Mouse (Mus musculus): ENCODE data around the gene Plekhg4.

The Plekhg4 gene

DNA sequence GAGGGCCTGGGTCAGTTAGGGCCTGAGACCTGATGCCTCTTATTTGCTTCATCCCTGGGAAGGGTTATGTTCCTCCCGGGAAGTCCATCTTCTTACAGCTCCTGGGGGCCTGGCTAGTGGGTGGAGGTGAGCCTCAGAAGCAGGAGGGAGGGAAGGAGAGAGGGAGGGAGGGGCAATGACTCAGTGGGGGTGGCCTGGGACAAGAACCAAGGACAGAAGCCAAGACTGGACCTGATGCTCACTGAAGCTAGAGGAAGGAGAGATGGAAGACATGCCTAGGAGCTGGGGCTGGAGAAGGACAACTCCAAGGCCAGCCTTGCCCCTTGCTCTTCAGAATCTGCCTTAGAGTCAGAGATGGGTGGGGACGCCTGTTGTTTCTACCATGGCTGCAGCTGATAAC lies at the start of gene Plekhg4:
Plekhg4 (plus strand) TSS at position 243 of the 400 bp plus-strand sequence.
- DNase-seq (ENCODE audit: low spot score in 2 of 2) = no peak

DNA sequence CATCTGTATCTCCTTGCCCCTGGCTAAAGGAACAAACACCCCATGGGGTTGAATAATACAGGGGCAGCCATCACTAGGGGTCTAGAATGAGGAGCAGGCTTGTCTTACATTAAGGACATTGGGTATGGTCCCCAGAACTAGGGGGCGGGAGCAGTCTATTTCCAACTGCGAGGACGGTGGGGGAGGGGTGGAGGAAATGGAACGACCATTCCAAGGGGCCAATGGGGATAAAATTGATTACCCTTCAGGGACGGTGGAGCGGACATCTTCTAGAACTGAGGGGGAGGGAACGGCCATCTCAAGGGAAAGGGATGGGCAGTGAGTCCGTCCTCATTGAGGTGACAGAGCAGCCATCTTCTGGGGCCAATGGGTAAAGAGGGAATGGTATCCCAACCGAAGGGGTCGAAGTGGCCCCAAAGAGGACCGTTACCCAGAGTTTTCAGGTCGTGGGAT lies 47.4 kb upstream of the Plekhg4 start:
- no peak for DNase-seq (ENCODE audit: low spot score in 2 of 2)

DNA sequence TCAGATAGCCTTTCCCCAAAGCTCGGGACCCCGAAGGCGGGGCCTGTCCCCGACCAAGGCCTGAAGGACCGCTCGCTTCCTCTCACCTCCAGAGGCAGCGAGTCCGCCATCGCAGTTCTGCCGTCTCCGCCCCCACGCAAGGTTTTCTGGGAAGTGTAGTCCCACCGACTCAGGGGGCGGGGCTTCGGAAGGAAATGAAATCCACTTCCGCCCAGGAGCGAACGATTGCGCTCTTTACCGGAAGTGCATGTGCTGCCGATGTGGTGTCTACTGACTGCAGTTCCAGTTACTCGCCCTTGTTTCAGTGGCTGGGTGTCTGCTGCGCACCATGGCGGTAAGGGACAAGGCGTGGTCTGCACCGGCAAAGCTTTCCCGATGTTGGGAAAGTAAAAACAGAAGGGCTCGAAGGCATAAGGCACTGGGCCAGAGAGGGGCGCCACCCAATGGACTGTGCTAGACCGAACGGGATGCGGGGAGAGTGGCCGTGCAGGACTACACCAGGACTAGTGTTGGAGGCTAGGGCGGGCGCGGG lies 46.9 kb upstream of the Plekhg4 start, which contains the start of the genes Lrrc29 and Tmem208:
Lrrc29 (minus strand) TSS at position 138 of the 532 bp plus-strand sequence.
Tmem208 (plus strand) TSS at position 214 of the 532 bp plus-strand sequence.
- DNase-seq (ENCODE audit: low spot score in 2 of 2) = peak; percentile 91 to 96

DNA sequence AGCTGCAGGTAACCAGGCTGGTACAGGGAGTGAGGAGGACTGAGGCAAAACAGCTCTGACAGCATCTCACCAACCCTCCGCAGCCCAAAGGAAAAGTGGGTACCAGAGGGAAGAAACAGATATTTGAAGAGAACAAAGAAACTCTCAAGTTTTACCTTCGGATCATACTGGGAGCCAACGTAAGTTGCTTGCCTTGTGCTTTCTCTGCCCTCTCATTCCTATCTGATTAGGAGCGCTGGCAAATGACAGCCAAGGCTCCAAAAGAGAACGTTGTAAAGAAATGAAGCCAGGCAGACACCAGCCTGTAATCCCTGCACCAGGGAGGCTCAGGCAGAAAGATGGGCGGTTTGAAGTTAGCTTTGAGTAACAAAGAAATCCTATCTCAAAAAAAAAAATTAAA lies 46.1 kb upstream of the Plekhg4 start:
- DNase-seq (ENCODE audit: low spot score in 2 of 2) = no peak

DNA sequence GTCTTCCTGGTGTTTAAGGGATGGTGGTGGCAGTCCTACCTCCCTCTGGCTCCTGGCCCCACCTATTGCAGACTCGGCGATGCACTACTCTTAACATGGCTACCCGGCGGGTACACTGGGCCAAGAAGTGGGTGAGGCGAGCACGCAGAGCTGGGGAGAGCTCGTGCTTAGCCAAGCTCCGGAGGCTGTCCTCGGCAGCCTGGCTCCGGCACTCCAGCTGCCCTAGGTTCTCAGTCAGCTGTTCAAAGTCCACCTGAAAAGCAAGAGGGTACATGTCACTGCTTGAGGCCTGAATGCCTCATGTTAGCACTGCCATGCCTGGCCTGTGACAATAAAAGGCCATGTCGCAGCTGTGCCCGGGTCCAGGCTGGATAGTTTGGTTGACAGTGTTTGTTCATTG lies 42.7 kb upstream of the Plekhg4 start:
- no peak for DNase-seq (ENCODE audit: low spot score in 2 of 2)

DNA sequence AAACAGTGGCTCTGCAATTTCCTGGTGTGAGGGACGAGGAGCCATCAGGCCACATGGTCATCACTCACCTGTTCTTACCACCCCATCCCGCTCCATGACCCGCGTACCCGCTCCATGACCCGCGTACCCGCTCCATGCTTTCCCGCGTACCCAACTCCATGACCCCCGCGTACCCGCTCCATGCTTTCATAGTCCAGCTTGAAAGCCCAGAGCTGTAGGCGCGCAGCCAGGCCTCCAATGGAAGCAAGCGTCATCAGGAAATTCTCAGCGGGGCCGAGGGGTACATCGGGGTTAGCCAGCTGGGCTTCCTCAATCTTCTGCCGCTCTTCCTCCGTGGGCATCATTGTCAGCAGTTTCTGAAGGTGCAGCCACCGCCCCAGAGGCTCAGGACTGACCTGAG lies 41.6 kb upstream of the Plekhg4 start:
- no peak for DNase-seq (ENCODE audit: low spot score in 2 of 2)

DNA sequence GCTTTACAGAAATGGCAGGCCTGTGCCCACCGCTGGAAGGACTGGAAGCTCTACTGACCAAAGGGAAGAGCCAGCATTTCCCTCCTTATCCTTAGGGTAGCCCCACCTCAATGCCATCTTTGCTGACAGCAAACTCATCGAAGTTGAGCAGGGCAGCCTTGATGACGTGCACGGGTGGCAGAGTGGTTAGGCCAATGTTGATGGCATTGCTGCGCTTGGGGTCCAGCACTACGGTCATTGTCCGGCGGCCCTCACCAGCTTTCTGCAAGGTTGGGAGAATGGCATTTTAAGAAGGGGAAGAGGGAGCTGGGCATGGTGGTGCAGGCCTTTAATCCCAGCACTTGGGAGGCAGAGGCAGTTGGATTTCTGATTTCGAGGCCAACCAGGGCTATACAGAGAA lies 41.1 kb upstream of the Plekhg4 start:
- DNase-seq (ENCODE audit: low spot score in 2 of 2) = no peak

DNA sequence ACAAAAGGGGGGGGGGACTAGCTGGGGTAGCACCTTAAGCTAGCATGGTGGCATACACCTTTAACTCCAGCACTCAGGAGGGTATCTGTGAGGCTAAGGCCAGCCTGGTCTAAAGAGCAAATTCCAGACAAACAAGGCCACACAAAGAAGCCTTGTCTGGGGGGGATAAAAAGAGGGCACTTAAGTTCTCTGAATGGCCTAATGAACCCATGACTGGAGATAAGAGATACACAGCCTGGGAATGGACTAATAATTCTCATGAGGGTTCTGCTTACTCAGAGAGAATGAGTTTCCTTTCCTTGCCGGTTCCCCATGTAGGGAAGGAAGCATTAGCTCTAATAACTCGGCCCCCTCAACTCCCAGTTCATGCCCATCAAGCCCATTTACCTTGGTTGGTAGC lies 40.6 kb upstream of the Plekhg4 start:
- no peak for DNase-seq (ENCODE audit: low spot score in 2 of 2)

DNA sequence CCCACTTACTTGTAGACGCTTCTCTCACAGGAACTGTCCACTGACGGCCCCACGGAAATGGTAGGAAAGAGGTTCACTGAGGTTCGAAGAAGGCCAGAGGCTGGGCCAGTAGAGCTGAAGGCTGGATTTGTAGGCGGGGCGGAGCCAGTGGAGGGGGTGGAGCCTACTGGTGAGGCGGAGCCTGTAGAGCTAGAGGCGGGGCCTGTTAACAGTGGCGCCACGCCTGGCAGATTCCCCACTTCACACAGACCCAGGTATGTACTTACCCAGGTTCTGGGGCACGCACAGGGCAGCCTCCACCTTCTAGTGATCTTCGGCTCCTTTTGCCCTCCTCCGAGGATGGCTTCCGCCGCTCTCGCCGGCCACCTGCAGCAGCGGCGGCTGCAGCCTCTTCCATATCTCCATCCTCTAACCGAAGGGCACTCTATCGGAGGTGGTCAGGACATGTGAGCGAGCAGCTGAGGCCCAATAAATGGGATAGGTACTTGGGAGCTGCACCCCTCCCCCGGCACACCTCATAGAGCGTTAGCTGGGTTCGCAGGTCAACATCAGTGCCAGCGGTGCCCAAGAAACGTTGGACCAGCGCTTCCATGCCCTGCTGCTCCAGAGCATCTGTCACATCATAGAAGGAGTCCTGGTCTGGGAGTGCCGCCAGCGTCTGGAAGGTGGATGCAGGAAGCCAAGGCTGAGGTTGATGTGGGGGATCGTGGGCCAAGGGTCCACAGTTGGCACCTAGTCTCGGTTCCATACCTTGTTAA lies 36.5 kb upstream of the Plekhg4 start:
- no peak for DNase-seq (ENCODE audit: low spot score in 2 of 2)

DNA sequence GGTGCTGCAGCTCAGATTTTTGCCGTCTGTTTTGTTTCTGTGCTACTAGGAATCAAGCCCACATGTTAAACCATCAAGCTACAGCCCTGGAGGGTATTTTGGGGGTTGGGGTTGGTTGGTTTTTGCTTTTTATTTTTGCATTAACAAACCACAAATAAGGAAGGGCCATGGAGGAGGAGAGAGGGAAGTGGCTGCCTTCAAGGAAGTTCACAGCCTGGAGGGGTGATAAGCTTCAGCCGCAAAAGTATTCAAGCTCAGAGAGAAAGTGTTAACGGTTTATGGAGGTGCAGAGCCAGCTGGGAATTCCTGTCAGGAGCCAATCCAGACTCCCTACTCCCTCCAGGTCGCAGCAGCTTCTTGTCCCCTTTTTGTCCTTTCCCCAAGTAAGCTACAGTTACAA lies 34.1 kb upstream of the Plekhg4 start:
- DNase-seq (ENCODE audit: low spot score in 2 of 2) = no peak

DNA sequence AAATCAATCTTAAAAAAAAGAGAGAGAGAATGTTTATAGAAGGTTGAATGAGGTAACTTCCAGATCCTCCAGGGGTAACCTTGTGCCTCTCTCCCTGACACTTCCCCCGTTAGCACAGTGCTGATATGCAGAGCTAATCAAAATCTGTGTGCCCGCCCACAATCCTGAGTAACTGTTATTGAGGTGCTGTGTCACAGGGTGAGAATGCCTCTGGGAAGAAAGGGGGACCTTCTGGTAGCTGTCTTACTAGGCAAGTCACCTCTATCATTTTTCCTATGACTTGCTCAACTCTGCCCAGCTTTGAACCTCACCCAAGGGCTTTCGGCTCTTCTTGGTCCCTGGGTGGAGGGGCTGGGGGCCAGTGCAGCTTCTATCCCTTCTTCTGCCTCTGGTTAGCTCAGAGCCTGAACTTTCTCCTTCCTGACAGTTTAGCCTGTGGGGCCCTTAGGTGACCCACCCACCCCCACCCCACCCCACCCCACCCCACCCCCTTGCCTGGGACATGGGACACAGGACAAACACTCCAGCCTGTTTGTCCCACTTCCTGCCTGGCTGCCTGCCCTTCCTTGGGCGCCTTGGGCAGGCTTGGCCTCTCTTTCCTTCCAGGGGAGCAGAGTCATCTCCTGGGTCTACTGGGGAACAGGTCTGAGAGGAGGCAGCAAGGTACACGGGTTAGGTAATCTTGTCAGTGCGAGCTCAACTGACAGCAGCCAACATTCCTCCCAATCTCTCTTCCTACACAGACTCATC lies 33.0 kb upstream of the Plekhg4 start:
- no peak for DNase-seq (ENCODE audit: low spot score in 2 of 2)

DNA sequence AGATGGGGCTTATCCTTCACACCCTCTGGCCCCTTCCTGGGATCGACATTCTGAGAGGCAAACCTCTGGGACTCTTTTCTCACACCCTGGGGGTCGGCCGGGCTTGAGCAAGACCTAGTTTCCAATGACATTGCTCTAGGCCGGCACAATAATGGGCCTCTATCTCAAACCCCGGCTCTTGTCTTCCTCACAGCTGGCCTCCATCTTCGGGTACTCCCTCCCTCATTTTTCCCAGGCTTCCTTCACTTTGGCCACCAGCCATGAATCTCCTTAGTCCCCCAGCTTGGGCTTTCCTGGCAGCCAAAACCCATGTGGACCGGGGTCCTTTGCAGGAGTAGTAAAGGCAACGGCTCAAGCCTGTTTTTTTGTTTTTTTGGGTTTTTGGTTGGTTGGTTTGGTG lies 31.7 kb upstream of the Plekhg4 start:
- no peak for DNase-seq (ENCODE audit: low spot score in 2 of 2)

DNA sequence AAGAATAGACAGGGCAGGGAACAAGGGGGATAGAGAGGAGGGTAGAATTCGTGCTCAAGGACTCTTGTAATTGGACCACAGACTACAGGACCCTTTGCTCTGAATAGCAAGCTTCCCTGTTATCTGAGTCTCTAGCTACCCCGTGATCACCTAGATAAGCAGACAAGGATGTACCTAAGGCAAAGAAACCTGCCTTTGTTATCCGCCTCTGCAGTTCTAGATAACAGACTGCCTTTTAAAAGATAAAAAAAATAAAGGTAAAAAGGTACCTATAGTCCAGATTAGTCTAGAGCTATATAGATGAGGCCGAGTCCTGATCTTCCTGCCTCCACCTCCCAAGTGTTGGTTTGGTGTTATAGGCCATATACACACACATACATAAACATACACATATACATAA lies 30.3 kb upstream of the Plekhg4 start:
- no peak for DNase-seq (ENCODE audit: low spot score in 2 of 2)

DNA sequence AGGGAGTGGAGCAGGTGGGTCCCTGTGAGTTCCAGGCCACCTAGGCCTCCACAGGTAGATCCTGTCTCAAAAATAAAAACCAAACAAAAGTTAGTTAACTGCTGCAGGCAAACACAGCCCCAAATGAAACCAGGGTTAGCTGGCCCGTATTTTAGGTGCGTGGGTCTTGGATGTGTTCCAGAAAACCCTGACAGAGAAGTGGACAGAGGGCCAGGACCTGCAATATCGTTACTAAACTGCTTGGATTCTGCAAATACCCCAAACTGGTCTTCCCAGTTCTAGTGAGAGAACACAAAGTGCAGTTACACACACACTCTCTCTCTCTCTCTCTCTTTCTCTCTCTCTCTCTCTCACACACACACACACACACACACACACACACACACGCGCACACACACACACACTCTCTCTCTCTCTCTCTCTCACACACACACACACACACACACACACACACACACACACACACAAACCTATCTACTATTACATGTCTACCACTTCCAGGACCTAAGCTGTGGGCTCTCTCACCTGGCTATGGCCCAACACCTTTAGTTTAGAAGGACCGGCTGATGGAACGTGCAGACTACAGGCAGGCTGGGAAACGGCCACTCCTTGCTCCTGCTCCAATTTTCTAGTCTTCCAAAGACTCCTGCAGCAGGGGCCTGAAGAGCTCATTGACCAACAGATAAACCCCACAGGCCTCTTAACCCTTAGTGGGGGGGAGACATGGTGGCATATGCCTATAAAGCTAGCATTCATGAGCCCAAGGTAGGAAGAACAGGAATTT lies 29.1 kb upstream of the Plekhg4 start:
- DNase-seq (ENCODE audit: low spot score in 2 of 2) = no peak

DNA sequence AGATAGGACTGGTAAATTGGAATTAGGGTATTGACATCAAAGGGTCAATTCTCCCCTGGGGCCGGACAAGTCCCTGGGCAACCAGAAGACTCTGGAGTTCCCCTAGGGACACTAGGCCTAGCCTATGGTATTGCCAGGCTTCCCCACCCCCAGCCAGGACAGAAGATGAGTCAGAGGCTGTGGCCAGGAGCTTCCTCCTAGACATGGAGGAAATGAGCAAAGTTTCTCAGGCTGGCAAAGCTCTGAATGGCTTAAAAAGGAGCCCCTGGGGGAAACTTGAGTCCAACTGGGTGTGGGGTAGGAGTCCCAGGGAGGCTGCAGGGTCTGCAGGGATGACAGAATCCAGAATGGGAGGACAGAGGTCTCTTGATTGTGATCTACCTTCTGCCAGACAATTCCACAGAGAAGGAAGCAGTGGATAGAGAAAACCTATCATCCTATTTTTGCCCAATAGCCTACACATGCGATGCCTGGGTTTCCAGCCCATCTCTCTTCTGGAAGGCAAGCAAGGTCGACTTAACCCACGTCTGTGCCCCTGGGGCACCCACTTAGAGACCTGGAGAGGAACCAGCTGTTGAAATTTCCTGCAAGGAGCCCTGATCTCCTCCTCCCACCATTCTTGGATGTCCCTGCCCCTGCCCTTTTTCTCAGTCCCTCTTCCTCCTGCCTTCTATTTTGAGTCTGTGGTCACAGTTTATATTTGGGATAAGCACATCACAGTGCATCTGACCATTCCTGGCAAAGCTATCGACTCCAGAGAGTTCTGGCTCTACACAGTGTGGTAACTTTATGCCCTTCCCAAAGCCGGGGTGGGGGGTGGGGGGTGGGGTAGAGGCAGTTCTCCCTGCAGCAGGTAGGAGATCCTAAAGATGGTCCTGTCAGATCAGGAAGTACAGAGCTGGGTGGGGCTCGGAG lies 27.8 kb upstream of the Plekhg4 start:
- no peak for DNase-seq (ENCODE audit: low spot score in 2 of 2)

DNA sequence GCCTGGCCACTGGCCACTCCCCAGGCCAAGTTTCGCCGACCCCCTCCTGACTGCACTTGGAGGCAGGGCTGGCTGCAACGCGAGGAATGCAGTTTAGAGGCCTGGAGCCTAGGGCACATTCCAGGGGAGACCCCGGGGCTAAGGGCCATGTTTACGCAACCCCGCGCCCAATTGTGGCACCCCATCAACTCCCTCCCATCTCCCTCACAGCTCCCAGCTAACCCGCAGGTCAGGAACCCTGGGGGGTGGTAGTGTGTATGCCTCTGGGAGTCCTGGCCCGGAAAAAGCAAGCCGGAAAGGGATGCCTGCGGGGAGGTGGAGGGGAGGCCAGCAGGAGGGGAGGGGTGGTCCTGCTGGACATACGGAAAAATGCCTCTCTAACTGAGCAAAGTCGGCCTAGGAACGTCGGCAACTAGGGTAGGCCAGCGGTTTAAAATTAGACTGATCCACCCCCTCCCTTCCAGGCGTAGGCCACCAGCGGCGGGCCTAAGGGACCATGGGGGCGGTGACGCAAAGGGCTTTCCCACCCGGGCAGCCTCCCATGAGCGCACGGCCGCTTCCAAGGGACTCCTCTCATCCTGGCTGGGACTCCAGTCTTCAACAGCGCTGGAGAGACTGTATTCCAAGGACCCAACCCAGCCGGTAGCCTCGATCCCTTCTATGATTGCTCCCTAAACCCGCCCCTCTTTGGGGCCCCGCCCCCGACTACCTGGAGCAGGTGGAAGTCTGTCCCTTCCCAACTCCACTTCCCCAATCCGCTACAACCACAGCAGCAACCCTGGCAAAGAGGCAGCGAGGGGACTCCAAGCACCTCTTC lies 26.3 kb upstream of the Plekhg4 start:
- DNase-seq (ENCODE audit: low spot score in 2 of 2) = no peak

DNA sequence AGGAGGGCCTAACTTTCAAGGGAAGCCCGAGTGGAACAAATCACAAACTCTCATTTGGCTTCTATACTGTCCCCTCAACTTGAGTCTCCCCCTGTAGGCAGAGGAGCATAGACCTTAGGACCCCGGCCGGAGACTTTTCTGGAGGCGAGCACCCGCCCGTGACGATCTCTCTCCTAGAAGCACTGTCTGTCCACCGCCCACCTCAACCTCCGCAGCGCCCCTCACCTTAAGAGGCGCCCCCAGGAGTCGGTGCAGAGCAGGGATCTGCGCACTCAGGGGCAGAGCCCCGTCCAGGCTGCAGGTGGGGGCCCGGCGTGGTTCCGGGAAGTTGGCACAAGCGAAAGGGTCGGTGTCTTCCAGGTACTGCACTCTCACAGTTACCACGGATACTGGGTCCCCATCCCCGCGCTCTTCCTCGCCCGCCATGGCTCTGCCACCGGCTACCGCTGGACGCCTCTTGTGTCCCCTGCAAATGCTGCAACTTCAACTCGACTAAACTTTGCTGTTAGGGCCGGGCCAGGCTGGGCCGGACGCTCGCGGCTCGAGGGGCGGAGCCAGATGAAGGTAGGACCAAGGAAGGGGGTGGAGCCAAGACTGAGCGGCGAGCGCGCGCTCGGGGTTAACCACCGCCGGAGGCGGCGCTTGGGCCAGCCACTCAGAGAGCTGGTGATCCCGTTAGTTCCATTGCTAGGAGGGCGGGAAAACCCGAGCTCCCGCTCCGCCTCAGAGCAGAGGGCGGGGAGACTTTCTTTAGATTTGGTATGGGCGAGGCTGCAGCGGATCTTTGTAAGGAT lies 25.4 kb upstream of the Plekhg4 start, which contains the start of gene Fhod1:
Fhod1 (minus strand) TSS at position 526 of the 794 bp plus-strand sequence.
- DNase-seq (ENCODE audit: low spot score in 2 of 2) = peak; percentile 64 to 75

DNA sequence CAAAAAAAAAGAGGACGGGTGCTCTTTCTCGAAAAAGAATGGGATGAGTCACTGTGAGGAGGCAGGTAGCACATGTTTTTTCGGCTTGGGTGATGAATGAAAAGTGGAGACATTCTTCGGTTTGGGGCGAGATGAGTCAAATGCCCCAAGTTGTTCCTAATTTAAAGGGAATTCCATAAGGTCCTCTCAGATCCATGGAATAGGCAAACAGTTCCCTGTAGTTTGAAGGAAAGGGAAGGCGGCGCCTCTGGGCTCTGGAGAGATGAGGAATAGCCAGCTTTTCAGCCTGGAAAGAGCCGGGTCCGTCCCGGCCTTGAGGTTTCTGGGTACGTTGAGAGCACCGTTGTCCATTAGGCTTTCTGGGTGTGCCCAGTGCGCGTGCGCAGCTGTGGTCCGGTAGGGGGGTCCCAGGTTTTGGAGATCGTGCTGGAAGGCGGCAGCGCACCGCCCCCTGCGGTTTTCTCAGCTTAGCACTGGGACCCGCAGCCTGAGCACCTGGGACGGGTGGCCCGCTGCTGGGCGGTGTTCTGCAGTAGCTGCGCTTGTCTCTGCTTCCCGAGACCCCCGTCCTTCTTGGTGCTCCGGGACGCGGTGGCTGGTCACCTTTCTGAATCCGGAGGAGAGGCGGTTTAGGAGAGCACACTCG lies 24.5 kb upstream of the Plekhg4 start, which contains the start of gene Slc9a5:
Slc9a5 (plus strand) TSS at position 394 of the 646 bp plus-strand sequence.
- DNase-seq (ENCODE audit: low spot score in 2 of 2) = peak in 1 of 2 experiments; percentile 39
